Mouse (Mus musculus): Measurements from ENCODE around the gene Cnpy3. TPM values are rescaled to one million over a fixed set of nuclear protein-coding genes. Genes with fewer than 3 reads are reported as not detected.

Gene Cnpy3
- polyA plus RNA-seq (2015; fragmentation: Nextera tagmentation; extraction: Ambion mirVana): 37.6 and 38.0 TPM in 2 replicates

GRCm38 (mm10) chr17:46751794-46752556 is at the start of gene Cnpy3:
TSS of gene Cnpy3 (minus strand) at chr17:46752214.

DNA sequence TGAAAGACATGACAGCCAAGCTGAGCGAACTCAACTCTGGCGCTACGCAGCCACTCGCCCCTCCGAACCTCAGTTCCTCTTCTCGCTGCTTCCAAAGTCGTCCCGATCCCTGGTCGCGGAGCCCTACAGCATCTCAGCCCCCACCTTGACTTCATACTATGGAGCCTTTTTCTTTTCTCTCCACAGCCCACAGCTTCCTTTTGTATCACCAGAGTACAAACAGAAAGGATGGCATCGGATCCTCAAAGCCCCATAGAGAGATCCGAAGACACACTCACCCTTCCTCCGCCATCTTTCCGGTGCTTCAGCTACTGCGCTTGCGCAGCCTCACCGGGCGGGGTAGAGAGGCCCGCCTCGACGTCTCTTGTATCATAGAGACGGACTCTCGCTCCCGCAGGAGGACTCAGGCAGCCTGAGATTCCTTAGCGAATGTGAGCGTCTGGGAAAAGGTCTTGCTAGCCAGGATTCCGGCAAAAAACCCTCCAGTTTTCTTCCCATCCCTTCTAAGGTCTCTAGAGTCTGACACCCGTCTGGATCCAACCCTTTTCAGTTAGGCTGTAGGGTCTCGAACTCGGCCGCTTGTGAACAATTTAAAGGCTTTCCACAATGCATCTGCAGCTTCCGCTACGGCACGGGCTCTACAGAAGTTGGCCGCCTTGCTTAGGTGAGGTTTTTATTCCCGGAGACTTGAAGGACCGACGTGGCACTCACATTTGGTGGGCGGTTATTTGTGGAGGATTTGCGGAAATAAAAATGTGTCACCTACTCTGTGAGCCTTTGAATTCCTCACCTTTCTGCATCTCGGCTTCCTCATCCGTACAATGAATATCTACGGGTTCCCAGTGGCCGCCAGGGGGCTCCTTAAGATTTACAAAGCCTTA is 30.6 kb upstream of the Cnpy3 start, which contains the start of gene Rpl7l1:
TSS of gene Rpl7l1 (minus strand) at position 332 of the 881 bp plus-strand sequence.

DNA sequence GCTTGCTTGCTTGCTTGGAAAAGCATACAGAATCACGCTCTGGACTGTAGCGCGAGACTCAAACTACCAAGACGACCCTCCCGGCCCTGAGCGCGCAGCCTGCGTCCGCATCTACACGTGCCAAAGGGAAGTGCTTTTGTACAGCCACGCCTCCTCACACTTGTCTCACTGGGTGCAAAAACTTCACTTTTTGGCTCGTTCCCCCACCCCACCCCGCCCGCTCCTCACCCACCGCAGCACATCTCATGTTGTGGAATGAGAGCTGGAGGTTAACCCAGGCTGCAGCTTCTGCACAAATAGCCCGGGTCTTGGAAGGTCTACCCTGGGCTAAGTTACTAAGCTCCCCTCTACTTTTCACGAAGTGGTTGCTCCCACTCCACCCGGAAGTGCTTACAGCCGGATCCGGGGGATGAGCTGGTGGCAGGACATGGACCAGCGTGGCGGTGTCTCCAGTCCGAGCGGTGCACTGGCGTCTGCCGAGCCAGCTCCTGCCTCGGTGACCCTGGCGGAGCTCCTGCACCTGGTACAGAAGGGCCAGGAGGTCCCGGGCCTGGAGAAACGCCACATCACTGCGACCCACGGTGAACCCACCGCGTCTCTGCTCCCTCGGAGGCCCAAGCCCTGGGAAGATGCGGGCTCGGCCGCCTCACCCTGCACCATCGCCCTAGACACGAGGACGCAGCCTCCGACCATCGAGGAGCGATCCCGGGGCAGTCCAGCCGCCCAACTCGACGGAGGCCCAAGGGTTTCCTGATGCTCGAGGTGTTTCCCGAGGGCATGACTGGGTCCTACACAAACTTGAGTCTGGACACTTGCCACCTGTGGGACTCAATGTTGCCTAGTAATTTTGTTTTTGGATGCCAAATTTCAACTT is 20.6 kb upstream of the Cnpy3 start, which contains the start of gene 2310039H08Rik:
TSS of gene 2310039H08Rik (plus strand) at position 232 of the 874 bp plus-strand sequence.

DNA sequence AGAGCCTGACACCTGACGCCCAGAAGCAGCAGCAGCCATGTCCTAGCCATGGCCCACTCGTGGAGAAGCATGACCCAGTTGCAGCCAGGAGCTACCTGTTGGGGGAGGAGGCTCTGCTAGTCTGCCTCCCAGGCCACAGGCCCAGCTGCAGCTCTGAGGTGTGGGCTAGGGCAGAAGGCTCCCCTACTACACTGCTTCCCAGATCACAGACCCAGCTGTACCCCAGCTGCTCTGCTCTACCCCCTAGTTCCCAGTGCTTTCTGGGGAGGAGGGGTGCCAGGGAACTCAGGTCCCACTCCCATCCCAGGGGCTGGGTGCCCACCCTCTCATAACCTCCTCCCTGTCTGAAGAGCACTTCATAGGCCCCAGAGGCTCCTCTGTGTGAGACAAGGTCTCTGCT is 11.5 kb upstream of the Cnpy3 start, which contains the start of gene Ptcra:
TSS of gene Ptcra (minus strand) at position 169 of the 400 bp plus-strand sequence.

DNA sequence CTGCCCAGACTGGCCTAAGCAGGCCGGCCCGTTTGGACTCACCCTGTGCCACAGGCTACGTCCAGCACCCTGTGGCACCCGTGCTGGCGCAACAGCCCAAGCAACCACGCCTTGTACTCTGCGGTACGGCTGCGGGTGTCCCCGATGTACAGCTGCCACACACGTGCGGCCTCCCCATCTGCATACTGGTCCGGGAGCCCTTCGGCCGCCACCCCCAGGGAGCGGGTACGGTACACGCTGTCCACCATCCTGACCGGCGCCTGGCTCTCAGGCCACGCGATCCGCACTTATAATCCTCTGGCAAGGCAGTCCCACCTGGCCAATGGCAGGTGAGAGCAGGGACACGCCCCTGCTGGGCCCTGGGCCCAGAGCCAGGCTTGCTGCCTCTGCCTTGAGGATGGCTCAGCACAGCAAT is 23.1 kb downstream of the Cnpy3 start, which contains the start of gene Gnmt:
TSS of gene Gnmt (minus strand) at position 265 of the 415 bp plus-strand sequence.

GRCm38 (mm10) chr17:46710959-46711597 is 40.9 kb downstream of the Cnpy3 start, which contains the start of gene Pex6:
TSS of gene Pex6 (plus strand) at chr17:46711463.

DNA sequence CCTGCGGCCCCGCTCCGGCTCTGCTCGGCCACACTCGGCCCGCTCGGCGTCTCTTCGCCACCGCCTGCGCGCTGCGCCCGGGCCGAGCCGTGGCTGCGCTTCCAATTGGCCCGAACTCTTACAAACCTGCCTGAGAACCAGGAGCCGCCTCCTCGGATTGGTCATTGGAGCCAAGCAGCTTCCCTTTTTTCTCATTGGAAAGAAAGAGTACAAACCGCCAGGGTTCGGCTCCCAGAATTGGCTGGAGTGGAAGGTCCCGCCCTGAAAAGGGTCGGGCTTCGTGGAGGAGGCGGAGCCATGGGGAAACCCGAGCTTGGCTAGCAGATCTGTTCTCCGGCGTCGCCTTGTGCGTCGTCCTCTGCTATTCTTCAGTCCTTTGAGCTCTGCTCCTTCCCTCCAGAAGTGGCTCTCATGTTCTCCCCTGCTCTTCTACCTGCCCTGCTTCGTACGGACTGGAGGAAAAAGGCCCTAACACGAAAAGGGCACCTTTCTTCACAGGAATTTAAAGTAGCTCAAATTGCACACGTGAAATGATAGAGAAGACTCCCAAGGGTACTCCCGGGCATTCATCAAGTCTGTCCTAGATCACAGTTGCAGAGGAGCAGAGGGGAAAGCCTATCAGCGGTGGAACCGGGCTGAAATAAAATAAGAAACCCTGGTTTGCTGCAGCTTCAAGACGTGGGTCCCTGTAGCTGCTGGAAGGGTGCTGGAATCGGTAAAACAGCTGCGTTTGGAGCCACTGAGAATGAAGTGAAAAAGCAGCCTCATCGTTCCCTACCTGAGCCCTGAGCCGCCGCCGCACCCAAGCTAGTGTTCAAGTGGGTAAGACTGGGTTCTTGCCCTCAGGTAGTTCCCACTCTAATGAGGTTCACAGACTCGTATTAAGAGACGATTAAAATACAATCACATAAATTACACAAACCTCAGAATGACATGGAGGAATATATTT is 46.9 kb downstream of the Cnpy3 start, which contains the start of gene Ppp2r5d:
TSS of gene Ppp2r5d (minus strand) at position 225 of the 949 bp plus-strand sequence.

Other genes with a start within 250 kb of the Cnpy3 start
- 3.2 and 4.5 TPM in 2 replicates for gene Cul9, start 205.8 kb downstream of the Cnpy3 start, polyA plus RNA-seq (2015; fragmentation: Nextera tagmentation; extraction: Ambion mirVana)
- gene Srf, start 196.0 kb downstream of the Cnpy3 start, polyA plus RNA-seq (2015; fragmentation: Nextera tagmentation; extraction: Ambion mirVana): 7.7 and 8.4 TPM in 2 replicates
- gene Ptk7, start 122.7 kb downstream of the Cnpy3 start, polyA plus RNA-seq (2015; fragmentation: Nextera tagmentation; extraction: Ambion mirVana): 26.9 and 28.3 TPM in 2 replicates
- 14.2 and 15.2 TPM in 2 replicates for gene Klc4, start 106.2 kb downstream of the Cnpy3 start, polyA plus RNA-seq (2015; fragmentation: Nextera tagmentation; extraction: Ambion mirVana)
- 76.6 and 80.1 TPM in 2 replicates for gene Mrpl2, start 106.0 kb downstream of the Cnpy3 start, polyA plus RNA-seq (2015; fragmentation: Nextera tagmentation; extraction: Ambion mirVana)
- gene Cul7, start 101.9 kb downstream of the Cnpy3 start, polyA plus RNA-seq (2015; fragmentation: Nextera tagmentation; extraction: Ambion mirVana): 17.8 and 18.7 TPM in 2 replicates
- 39.3 and 42.2 TPM in 2 replicates for gene Rrp36, start 77.9 kb downstream of the Cnpy3 start, polyA plus RNA-seq (2015; fragmentation: Nextera tagmentation; extraction: Ambion mirVana)
- gene Mea1, start 73.4 kb downstream of the Cnpy3 start, polyA plus RNA-seq (2015; fragmentation: Nextera tagmentation; extraction: Ambion mirVana): 99.7 and 109 TPM in 2 replicates
- 70.2 and 74.5 TPM in 2 replicates for gene Klhdc3, start 71.3 kb downstream of the Cnpy3 start, polyA plus RNA-seq (2015; fragmentation: Nextera tagmentation; extraction: Ambion mirVana)
- gene Ppp2r5d, start 47.1 kb downstream of the Cnpy3 start, polyA plus RNA-seq (2015; fragmentation: Nextera tagmentation; extraction: Ambion mirVana): 27.8 and 31.4 TPM in 2 replicates
- 8.9 and 11.1 TPM in 2 replicates for gene Pex6, start 40.8 kb downstream of the Cnpy3 start, polyA plus RNA-seq (2015; fragmentation: Nextera tagmentation; extraction: Ambion mirVana)
- 2.0 and 2.2 TPM in 2 replicates for gene Gnmt, start 23.0 kb downstream of the Cnpy3 start, polyA plus RNA-seq (2015; fragmentation: Nextera tagmentation; extraction: Ambion mirVana)
- 0.13 TPM in 1 of 2 replicates, not detected in the other for gene Ptcra, start 11.5 kb upstream of the Cnpy3 start, polyA plus RNA-seq (2015; fragmentation: Nextera tagmentation; extraction: Ambion mirVana)
- gene 2310039H08Rik, start 20.4 kb upstream of the Cnpy3 start, polyA plus RNA-seq (2015; fragmentation: Nextera tagmentation; extraction: Ambion mirVana): 90.4 and 99.9 TPM in 2 replicates
- 74.4 and 94.0 TPM in 2 replicates for gene Rpl7l1, start 30.5 kb upstream of the Cnpy3 start, polyA plus RNA-seq (2015; fragmentation: Nextera tagmentation; extraction: Ambion mirVana)
- gene Bicral, start 106.3 kb upstream of the Cnpy3 start, polyA plus RNA-seq (2015; fragmentation: Nextera tagmentation; extraction: Ambion mirVana): 2.4 TPM in 2 replicates
- gene Tbcc, start 138.5 kb upstream of the Cnpy3 start, polyA plus RNA-seq (2015; fragmentation: Nextera tagmentation; extraction: Ambion mirVana): 39.1 and 43.0 TPM in 2 replicates
- gene Prph2, start 158.2 kb upstream of the Cnpy3 start, polyA plus RNA-seq (2015; fragmentation: Nextera tagmentation; extraction: Ambion mirVana): not detected in 2 replicates